Mouse (Mus musculus) embryonic facial prominence, embryonic 13.5 days (tissue): Measurements from ENCODE around the gene Atg101. TPM values are rescaled to one million over a fixed set of nuclear protein-coding genes. Genes with fewer than 3 reads are reported as not detected.
"Not testable (repeated sequence)": the region's sequence is repeated elsewhere in the genome, so short reads cannot be mapped to it uniquely, and the experiment has no call there.

ENCODE experiments used
- ATAC-seq: fragments of 200-750 bp; cut with Nextera tagmentation; 2 replicates; pipeline ENCODE4 v1.8.0; 2017; ENCODE audit warnings: low read depth; ENCODE audit not compliant: insufficient number of reproducible peaks, insufficient read depth, low FRiP score, low TSS enrichment
- H3K27ac ChIP-seq: fragments of 300-500 bp; sonication (generic); 2 replicates; pipeline ENCODE4 v1.5.1; 2015; ENCODE audit warnings: moderate library complexity, mild to moderate bottlenecking, inconsistent platforms
- H3K27me3 ChIP-seq: fragments of 300-500 bp; sonication (generic); 2 replicates; pipeline ENCODE4 v1.6.1; 2015; ENCODE audit warnings: mild to moderate bottlenecking, inconsistent platforms
- H3K36me3 ChIP-seq: fragments of 300-500 bp; sonication (generic); 2 replicates; pipeline ENCODE4 v1.6.1; 2015; ENCODE audit warnings: mild to moderate bottlenecking, inconsistent platforms
- H3K4me1 ChIP-seq: fragments of 300-500 bp; sonication (generic); 2 replicates; pipeline ENCODE4 v1.6.1; 2015; ENCODE audit warnings: inconsistent platforms
- H3K4me2 ChIP-seq: fragments of 300-500 bp; sonication (generic); 2 replicates; pipeline ENCODE4 v1.6.1; 2015; ENCODE audit warnings: moderate library complexity, mild to moderate bottlenecking, inconsistent platforms
- H3K4me3 ChIP-seq: fragments of 300-500 bp; sonication (generic); 2 replicates; pipeline ENCODE4 v1.5.1; 2015; ENCODE audit warnings: mild to moderate bottlenecking, inconsistent platforms
- H3K9ac ChIP-seq: fragments of 300-500 bp; sonication (generic); 2 replicates; pipeline ENCODE4 v1.6.1; 2015; ENCODE audit warnings: mild to moderate bottlenecking, inconsistent platforms
- H3K9me3 ChIP-seq: fragments of 300-500 bp; sonication (generic); 2 replicates; pipeline ENCODE4 v1.6.1; 2016; ENCODE audit warnings: inconsistent platforms
- WGBS: fragments of 180-500 bp; shearing (Covaris S2); methylation state at CpG from one replicate; pipeline ENCODE4 v1.1.7; 2015; ENCODE audit warnings: mixed read lengths; 5-methylcytosine and 5-hydroxymethylcytosine counted together
- polyA plus RNA-seq: library from polyadenylated mRNA; unstranded; fragments of >200 nt; fragmentation: Nextera tagmentation; extraction: Ambion mirVana; gene quantifications from 2 replicates; pipeline ENCODE4 v1.2.1, GENCODE M21; 2015

The Atg101 gene
- polyA plus RNA-seq, 1 experiment from 2014 or later: 65.9 TPM

- Histone ChIP-seq H3K9me3 (no peaks in the 10 kb centered on the region), H3K27me3 (no peaks in the 10 kb centered on the region), H3K4me3 (no peak overlapping the region), H3K4me1 (peaks cover 20% of the 10 kb centered on the region; the same call in 1 of the 2 replicates), H3K9ac (no peak overlapping the region), H3K36me3 (no peaks in the 10 kb centered on the region), H3K27ac (no peak overlapping the region), H3K4me2 (no peak overlapping the region)
- WGBS: 73% methylated on average over 2 of the region's 2 CpGs
- no peak for ATAC-seq
These were observed 33.9 kb downstream of the Atg101 start for GRCm38 (mm10) chr15:101317814-101318500.

- no peaks in the 10 kb centered on the region for H3K27me3 ChIP-seq
- H3K4me3 ChIP-seq: no peak overlapping the region
- ATAC-seq: no peak
- no peaks in the 10 kb centered on the region for H3K36me3 ChIP-seq
- no peak overlapping the region for H3K27ac ChIP-seq
- H3K9me3 ChIP-seq: no peaks in the 10 kb centered on the region
- H3K4me2 ChIP-seq: no peak overlapping the region
- H3K9ac ChIP-seq: no peak overlapping the region
- peaks cover 20% of the 10 kb centered on the region; the same call in 1 of the 2 replicates for H3K4me1 ChIP-seq
- WGBS: 48% methylated on average over 14 of the region's 14 CpGs
These were observed 35.1 kb downstream of the Atg101 start for GRCm38 (mm10) chr15:101318889-101319765.

GRCm38 (mm10) chr15:101320010-101320617, 36.0 kb downstream of the Atg101 start:
- Histone ChIP-seq H3K27me3 (no peaks in the 10 kb centered on the region), H3K9ac (no peak overlapping the region), H3K27ac (no peak overlapping the region), H3K4me2 (no peak overlapping the region), H3K4me1 (peaks cover 20% of the 10 kb centered on the region; the same call in 1 of the 2 replicates), H3K9me3 (no peaks in the 10 kb centered on the region), H3K4me3 (no peak overlapping the region), H3K36me3 (no peaks in the 10 kb centered on the region)
- 83% methylated on average over 6 of the region's 6 CpGs for WGBS
- no peak for ATAC-seq

DNA sequence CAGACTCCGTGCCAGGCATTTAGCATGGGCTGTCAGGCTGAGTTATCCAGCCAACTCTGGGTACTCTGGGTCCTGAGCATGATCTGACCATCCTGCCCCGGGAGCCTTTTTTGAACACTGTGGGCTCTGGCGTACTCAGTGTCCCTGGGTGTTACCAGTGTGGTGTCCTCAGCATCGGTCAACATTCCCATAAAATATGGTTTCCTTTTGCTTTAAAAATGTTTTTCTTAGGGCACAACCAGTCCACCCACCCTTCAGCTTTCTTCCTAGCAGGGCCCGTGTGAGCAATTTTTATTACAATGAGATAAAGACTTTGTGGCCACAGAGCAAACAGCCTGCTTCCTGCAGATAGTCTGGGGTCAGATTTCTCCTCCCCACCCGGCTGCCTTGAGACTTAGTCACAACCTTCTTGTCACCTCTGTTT, 36.6 kb downstream of the Atg101 start:
- H3K9ac ChIP-seq: no peak overlapping the region
- H3K4me3 ChIP-seq: no peak overlapping the region
- no peaks in the 10 kb centered on the region for H3K27me3 ChIP-seq
- no peak overlapping the region for H3K4me2 ChIP-seq
- H3K36me3 ChIP-seq: no peaks in the 10 kb centered on the region
- 51% methylated on average over 6 of the region's 6 CpGs for whole genome bisulfite sequencing
- H3K27ac ChIP-seq: no peak overlapping the region
- no peak for ATAC-seq
- no peaks in the 10 kb centered on the region for H3K9me3 ChIP-seq
- H3K4me1 ChIP-seq: peaks cover 17% of the 10 kb centered on the region; the same call in 1 of the 2 replicates

- Histone ChIP-seq H3K4me3 (no peak overlapping the region), H3K9me3 (no peaks in the 10 kb centered on the region), H3K36me3 (no peaks in the 10 kb centered on the region), H3K4me2 (no peak overlapping the region), H3K4me1 (peaks cover 12% of the 10 kb centered on the region; the same call in 1 of the 2 replicates), H3K27ac (no peak overlapping the region), H3K27me3 (no peaks in the 10 kb centered on the region), H3K9ac (no peak overlapping the region)
- ATAC-seq: no peak
- WGBS: 53% methylated on average over 5 of the region's 5 CpGs
These were observed 37.1 kb downstream of the Atg101 start for GRCm38 (mm10) chr15:101321126-101321525.

- no peaks in the 10 kb centered on the region for H3K9me3 ChIP-seq
- no peak for ATAC-seq
- peaks cover 6% of the 10 kb centered on the region; the same call in 1 of the 2 replicates for H3K4me1 ChIP-seq
- H3K27ac ChIP-seq: no peak overlapping the region
- no peak overlapping the region for H3K4me2 ChIP-seq
- WGBS: 83% methylated on average over 5 of the region's 5 CpGs
- no peak overlapping the region for H3K9ac ChIP-seq
- no peaks in the 10 kb centered on the region for H3K27me3 ChIP-seq
- H3K4me3 ChIP-seq: no peak overlapping the region
- no peaks in the 10 kb centered on the region for H3K36me3 ChIP-seq
These were observed 38.0 kb downstream of the Atg101 start for GRCm38 (mm10) chr15:101322106-101322505.

GRCm38 (mm10) chr15:101322640-101323039, 38.6 kb downstream of the Atg101 start:
- no peak for ATAC-seq

DNA sequence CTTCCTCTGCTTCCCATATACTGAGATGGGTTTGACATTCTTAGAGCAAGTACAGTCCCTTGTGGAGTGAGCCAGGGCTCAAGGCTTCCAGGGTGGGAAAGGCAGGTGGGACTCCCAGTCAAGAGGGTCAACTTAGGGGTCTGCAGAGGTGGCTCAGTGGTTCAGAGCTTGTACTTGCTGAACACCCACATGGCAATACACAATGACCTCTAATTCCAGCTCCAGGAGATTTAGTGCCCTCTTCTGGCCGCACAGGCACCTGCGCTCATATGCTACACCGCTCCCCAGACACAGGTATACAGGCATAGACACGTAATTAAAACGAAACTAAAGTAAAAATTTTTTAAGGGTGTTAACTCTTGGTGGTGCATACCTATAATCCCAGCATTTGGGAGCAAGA, 39.4 kb downstream of the Atg101 start:
- ATAC-seq: no peak
- Histone ChIP-seq H3K4me1 (peaks cover 6% of the 10 kb centered on the region; the same call in 1 of the 2 replicates), H3K4me2 (no peak overlapping the region), H3K27me3 (no peaks in the 10 kb centered on the region), H3K27ac (no peak overlapping the region), H3K9me3 (no peaks in the 10 kb centered on the region), H3K36me3 (no peaks in the 10 kb centered on the region), H3K9ac (no peak overlapping the region), H3K4me3 (no peak overlapping the region)
- WGBS: 91% methylated on average over 5 of the region's 5 CpGs

More at GRCm38 (mm10) chr15:101322640-101323039, 38.6 kb downstream of the Atg101 start:
- Histone ChIP-seq H3K9ac (no peak overlapping the region), H3K4me1 (peaks cover 6% of the 10 kb centered on the region; the same call in 1 of the 2 replicates), H3K4me3 (no peak overlapping the region), H3K27me3 (no peaks in the 10 kb centered on the region), H3K27ac (no peak overlapping the region), H3K4me2 (no peak overlapping the region), H3K36me3 (no peaks in the 10 kb centered on the region), H3K9me3 (no peaks in the 10 kb centered on the region)
- 84% methylated on average over 7 of the region's 7 CpGs for WGBS

- not testable (repeated sequence) for H3K27ac ChIP-seq, H3K27me3 ChIP-seq, H3K9me3 ChIP-seq, H3K4me2 ChIP-seq, H3K4me3 ChIP-seq, H3K36me3 ChIP-seq, H3K4me1 ChIP-seq, H3K9ac ChIP-seq, ATAC-seq
These were observed 40.3 kb downstream of the Atg101 start for GRCm38 (mm10) chr15:101324409-101324808.

DNA sequence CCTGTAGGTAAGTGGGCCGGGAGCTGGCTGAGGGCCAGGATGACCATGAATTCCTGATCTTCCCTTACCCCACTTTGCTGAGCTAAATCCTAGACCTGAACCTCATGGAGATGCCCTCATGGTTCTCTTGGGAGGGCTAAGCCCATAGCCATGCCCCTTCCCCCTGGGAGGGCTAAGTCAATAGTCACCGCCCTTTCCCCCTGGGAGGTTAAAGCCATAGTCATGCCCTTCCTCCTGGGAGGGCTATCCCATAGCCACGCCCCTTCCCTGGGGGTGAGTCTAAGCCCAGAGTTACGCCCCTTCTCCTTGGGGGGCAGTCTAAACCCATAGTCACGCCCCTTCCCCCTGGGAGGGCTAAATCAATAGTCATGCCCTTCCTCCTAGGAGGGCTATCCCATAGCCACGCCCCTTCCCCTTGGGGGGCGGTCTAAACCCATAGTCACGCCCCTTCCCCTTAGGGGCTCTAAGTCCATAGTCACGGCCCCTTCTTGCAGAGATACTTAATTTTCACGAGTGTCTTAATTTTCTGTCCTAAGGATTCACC, 42.0 kb downstream of the Atg101 start:
- Histone ChIP-seq H3K36me3 (no peaks in the 10 kb centered on the region), H3K4me1 (0 out of 2 replicates have a peak, but pooled peaks cover 3% of the 10 kb centered on the region), H3K27ac (no peak overlapping the region), H3K9ac (no peak overlapping the region), H3K4me2 (no peak overlapping the region), H3K27me3 (no peaks in the 10 kb centered on the region), H3K9me3 (no peaks in the 10 kb centered on the region), H3K4me3 (no peak overlapping the region)
- no peak for ATAC-seq
- WGBS: 30% methylated on average over 10 of the region's 10 CpGs

- no peak overlapping the region for H3K27ac ChIP-seq
- H3K9ac ChIP-seq: no peak overlapping the region; the same call in 1 of the 2 replicates
- H3K4me2 ChIP-seq: no peak overlapping the region
- ATAC-seq: peak; percentile 39; the same call in 1 of the 2 replicates
- no peaks in the 10 kb centered on the region for H3K9me3 ChIP-seq
- H3K4me1 ChIP-seq: peaks cover 8% of the 10 kb centered on the region; the same call in 1 of the 2 replicates
- 2% methylated on average over 6 of the region's 6 CpGs for WGBS
- H3K36me3 ChIP-seq: no peaks in the 10 kb centered on the region
- no peaks in the 10 kb centered on the region for H3K27me3 ChIP-seq
- no peak overlapping the region for H3K4me3 ChIP-seq
These were observed 43.2 kb downstream of the Atg101 start for GRCm38 (mm10) chr15:101327282-101327681.
